Mouse (Mus musculus) cerebellum, postnatal 10 days (tissue): ENCODE data around the gene Fam107b.

Experiments
- DNase-seq, 2 experiments: peaks; one replicate each; pipeline ENCODE4 v3.0.0; 2021; ENCODE audit warnings: mixed read lengths in 2 of 2

The Fam107b gene

DNA sequence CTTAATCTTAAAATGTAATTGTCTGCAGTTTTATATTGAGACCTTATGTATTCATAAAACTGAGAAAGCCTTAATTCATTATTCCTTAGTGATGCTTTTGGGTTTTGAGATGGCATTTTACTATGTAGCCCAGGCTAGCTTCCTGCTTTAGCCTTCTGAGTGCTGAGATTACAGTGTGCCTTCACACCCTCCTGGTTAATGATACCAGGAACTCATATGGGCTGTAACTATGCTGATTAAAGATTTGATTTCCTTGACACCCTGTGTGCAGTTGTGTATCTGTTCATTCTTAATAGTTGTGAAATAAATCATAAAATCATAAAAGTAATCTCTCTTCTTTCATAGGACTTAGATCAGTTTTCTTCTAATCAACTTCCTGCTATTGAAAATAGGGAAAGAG, 205.8 kb downstream of the Fam107b start:
- no peak for DNase-seq

DNA sequence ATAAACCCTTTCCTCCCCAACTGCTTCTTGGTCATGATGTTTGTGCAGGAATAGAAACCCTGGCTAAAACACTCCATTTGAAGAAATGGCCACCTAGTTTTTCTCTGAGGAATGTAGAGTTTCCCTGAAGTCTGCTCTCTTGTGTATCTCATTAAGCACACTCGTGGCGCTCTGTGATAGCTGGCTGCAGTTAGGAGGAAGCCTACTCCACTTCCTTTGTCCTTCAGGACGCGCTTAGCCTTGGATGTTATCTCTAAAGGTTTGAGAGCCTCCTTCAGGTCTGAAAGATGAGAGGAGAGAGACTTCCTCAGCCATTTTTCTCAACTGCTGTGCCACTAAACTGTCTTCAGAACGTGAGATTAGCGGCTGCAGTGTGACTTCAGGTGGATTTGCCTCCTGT, 207.4 kb downstream of the Fam107b start:
- no peak for DNase-seq

DNA sequence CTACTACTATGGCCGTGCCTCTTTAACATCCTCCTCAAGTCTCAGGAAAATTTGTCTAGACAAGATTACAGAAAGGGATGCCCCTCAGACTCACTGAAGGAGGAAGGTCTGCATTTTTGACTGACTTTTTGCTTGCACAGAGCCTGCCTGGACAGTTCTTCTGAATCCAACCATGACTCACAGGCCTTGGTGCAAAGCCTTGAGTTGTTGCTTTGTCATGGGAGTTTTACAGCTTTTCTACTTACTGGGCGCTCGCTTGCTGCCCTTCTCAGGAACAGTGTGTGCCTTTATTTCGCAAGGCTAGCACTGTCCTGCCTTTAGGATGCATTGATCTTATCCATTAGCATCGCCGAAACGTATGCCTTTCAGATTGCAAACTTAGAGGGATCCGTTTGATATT, 215.3 kb downstream of the Fam107b start:
- no peak for DNase-seq

DNA sequence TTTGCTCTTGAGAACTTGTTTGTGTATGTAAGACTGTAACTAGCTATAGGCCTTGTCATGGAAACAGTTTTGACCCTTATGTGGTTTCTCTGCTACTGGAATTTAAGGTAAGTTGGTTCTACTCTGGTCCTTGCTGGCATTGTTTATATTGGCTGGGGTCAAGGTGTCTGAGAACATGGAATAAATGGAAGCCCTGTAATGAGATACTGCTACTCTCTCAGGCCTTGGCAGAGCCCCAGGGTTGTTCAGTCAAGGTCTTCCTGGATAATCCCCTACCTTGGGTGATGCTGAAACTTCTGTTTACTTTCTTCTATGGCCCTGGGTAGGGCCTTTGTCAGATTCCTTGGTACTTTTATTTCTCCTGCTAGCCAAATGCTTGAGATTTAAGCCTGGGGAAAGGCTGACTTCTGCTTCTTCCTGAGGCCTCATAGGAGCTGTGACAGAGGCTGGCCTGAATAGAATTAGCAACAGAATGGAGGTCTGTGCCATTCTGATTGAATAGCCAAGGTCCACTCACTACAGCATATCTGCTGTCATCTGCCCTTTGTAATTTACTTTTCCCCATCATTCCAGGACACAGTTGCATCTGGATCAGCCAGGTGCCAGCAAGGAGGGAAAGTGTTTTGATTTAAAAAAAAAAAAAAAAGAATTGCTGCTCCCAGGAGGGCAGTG, 217.6 kb downstream of the Fam107b start:
- no peak for DNase-seq

DNA sequence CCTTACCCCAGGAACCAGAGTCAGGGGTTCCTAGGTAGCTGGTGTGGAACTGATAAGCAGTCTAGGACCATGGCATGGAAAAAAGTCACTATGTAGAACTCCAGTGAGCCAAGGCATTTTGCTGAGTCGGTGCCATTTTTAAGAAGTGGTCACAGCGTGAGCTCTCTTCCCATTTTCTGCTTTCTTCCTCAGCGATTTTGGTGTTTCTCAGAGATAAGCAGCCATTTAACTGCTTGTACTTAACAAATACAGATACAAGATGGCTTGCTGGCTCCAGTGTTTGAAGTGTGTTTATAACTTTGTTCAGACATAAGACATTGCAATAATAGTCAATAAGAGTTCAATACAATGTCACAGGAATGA, 218.1 kb downstream of the Fam107b start:
- no peak for DNase-seq

- DNase-seq, result no peak
Observed at GRCm38 (mm10) chr2:3796543-3796942, 226.3 kb downstream of the Fam107b start.

DNA sequence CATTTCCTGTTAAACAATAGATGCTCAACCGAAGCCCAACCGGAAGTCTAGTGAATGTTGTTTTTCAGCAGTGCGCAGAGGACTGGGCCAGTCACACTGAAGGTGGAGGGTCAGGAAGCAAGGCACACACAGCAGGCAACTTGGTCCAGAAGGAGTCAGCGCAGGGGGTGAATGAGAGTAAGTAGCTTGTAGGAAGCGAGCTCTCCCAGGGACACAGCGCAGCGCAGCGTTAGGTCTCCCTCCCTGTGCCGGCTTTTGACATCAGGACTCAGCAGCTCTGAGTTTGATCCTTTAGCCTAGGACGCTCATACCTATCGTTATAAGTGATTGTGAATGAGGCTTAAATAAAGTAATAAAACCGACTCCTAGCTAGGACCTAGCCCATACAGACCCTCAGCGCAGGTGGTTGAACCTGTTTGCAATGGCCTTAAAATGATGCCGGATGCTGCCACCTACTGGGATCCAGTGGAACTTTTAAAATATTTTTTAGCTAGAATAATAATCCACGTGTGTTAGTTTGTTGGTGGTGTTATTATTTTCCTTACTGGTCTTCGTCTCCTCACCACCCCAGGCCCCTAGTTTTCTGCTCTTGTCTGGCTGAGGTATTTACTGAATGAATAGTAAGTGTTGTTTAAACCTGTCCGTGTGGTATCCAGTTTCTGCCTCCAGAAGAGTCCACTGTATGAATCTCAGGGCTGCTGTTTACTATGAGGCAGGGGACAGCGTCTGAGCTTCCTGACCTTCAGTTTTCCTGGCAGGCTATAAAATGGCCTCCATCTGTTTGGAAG, 229.7 kb downstream of the Fam107b start:
- DNase-seq, result peak; percentile 72 to 83

- DNase-seq, result no peak
Observed at GRCm38 (mm10) chr2:3800555-3800878, 230.2 kb downstream of the Fam107b start.

GRCm38 (mm10) chr2:3805742-3806141, 235.5 kb downstream of the Fam107b start:
- no peak for DNase-seq

- DNase-seq, result no peak
Observed at GRCm38 (mm10) chr2:3810321-3810720, 240.0 kb downstream of the Fam107b start.

DNA sequence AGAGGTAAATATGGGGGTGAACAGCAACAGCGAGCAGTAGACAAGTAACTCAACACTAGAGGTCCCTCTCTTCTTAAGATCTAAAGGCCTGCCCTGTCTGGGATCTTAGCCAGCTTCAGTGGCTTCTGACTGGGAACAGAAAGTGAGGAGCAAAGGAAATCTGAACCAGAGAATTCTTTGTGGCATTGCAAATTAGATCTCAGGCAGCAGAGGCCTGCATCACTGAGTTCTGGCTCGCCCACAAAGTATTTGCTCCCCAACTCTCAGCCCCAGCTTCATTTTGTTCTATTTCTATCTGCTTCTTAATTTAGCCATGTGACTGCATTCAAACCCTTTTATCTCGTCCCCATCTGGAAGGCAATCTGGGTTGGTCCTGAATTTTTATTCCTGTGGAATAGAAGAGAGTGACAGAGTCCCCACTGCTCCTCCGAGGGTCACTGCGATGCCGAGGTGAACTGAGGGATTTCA, 245.9 kb downstream of the Fam107b start:
- peak; percentile 89 to 91 for DNase-seq

DNA sequence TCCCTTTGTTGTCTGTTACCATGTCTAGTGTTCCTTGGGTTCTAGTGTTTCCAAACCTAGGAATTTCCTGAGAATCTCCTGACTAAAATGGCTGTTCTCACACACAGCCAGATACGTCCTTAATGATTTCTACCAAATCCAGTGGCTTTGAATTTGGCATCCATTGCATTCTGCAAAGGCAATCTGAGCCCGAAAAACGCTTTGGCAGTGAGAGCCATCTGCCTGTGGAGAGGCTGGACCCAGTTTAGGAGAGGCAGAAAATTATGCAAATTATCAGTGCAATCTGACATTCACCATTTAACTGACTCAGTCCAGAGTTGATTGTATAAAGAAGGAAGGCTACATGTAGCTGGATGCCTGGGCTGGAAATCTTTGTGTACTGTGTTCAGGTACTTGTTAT, 247.3 kb downstream of the Fam107b start:
- DNase-seq, result peak; percentile 67 to 76

- no peak for DNase-seq
Observed at GRCm38 (mm10) chr2:3822483-3823455, 252.5 kb downstream of the Fam107b start.
